Comparison of ENCODE assay signal across 25 mouse cellular contexts in genomic region chr4:44490872-44491271, GRCm38 (mm10).
"Had no signal": no experiment of that assay in that cellular context is flagged by ENCODE, and none has a peak within 500 bp of the region (broad histone marks: within the 10 kb centered on the region; RNA-seq: fewer than 3 reads in every experiment).

No protein-coding gene starts in this region.

- H3K9ac ChIP-seq: forebrain, postnatal 0 days; heart, embryonic 13.5 days; heart, embryonic 15.5 days; hindbrain, embryonic 12.5 days; hindbrain, embryonic 14.5 days; kidney, embryonic 15.5 days; limb, embryonic 13.5 days; limb, embryonic 15.5 days; liver, embryonic 12.5 days had no signal

- DNase-seq: forebrain, postnatal 0 days; gastrocnemius, postnatal 14 days; heart, adult 2 months; heart, postnatal 14 days; heart, postnatal 36 days; kidney, adult 11 months; kidney, adult 2 months; kidney, adult 9 months; kidney, postnatal 14 days; kidney, postnatal 36 days; layer of hippocampus, adult 9-11 months; layer of hippocampus, postnatal 36 days; left cerebral cortex, postnatal 4 days had no signal

- ATAC-seq: forebrain, postnatal 0 days; hindbrain, postnatal 0 days; intestine, embryonic 16.5 days; liver, embryonic 12.5 days had no signal

- H3K4me1 ChIP-seq: heart, embryonic 13.5 days; heart, embryonic 15.5 days; limb, embryonic 13.5 days; liver, embryonic 12.5 days had no signal

- H3K4me3 ChIP-seq: heart, adult 2 months; heart, embryonic 13.5 days; heart, embryonic 15.5 days; hindbrain, embryonic 12.5 days; kidney, embryonic 15.5 days; limb, embryonic 13.5 days; limb, embryonic 15.5 days; liver, embryonic 12.5 days had no signal

- H3K4me2 ChIP-seq: heart, embryonic 11.5 days; heart, embryonic 13.5 days; heart, embryonic 15.5 days; hindbrain, embryonic 12.5 days; hindbrain, embryonic 14.5 days; kidney, embryonic 15.5 days; limb, embryonic 13.5 days; limb, embryonic 15.5 days; liver, embryonic 12.5 days had no signal

- H3K27me3 ChIP-seq: heart, embryonic 15.5 days; kidney, embryonic 15.5 days; limb, embryonic 13.5 days; limb, embryonic 15.5 days; liver, embryonic 12.5 days had no signal

- H3K9me3 ChIP-seq: heart, embryonic 13.5 days; heart, embryonic 15.5 days; hindbrain, embryonic 12.5 days; kidney, embryonic 15.5 days; limb, embryonic 13.5 days; limb, embryonic 15.5 days; liver, embryonic 12.5 days had no signal

- H3K27ac ChIP-seq: heart, adult 2 months; heart, embryonic 13.5 days; heart, embryonic 15.5 days; hindbrain, embryonic 12.5 days; hindbrain, embryonic 14.5 days; hindbrain, postnatal 0 days; kidney, embryonic 15.5 days; kidney, postnatal 0 days; limb, embryonic 13.5 days; limb, embryonic 15.5 days; liver, embryonic 12.5 days had no signal

- H3K36me3 ChIP-seq: heart, embryonic 13.5 days; heart, embryonic 15.5 days; hindbrain, embryonic 12.5 days; kidney, embryonic 15.5 days; limb, embryonic 13.5 days; limb, embryonic 15.5 days; liver, embryonic 12.5 days had no signal
